Mouse (Mus musculus) embryonic facial prominence, embryonic 14.5 days (tissue): Measurements from ENCODE around the gene Gramd1a. TPM values are rescaled to one million over a fixed set of nuclear protein-coding genes. Genes with fewer than 3 reads are reported as not detected.

ENCODE experiments used
- ATAC-seq: fragments of 200-750 bp; cut with Nextera tagmentation; 2 replicates; pipeline ENCODE4 v1.8.0; 2017; ENCODE audit warnings: low read depth, moderate number of reproducible peaks, moderate TSS enrichment
- DNase-seq: peaks from one replicate; pipeline ENCODE4 v3.0.0-alpha.2; 2015; ENCODE audit warnings: low spot score
- H3K27ac ChIP-seq: fragments of 300-500 bp; sonication (generic); replicated peaks from 2 replicates; pipeline ENCODE4 v1.5.1; 2014; ENCODE audit warnings: low read depth, mild to moderate bottlenecking, low read length, moderate library complexity
- H3K27me3 ChIP-seq: fragments of 300-500 bp; sonication (generic); replicated peaks from 2 replicates; pipeline ENCODE4 v1.6.1; 2014; ENCODE audit warnings: low read length; ENCODE audit not compliant: control insufficient read depth, insufficient read depth
- H3K36me3 ChIP-seq: fragments of 300-500 bp; sonication (generic); 2 replicates; pipeline ENCODE4 v1.6.1; 2014; ENCODE audit warnings: low read length, mixed read lengths; ENCODE audit not compliant: control insufficient read depth, insufficient read depth
- H3K4me1 ChIP-seq: fragments of 300-500 bp; sonication (generic); 2 replicates; pipeline ENCODE4 v1.6.1; 2014; ENCODE audit warnings: antibody characterized with exemption, low read length; ENCODE audit not compliant: control insufficient read depth, insufficient read depth
- H3K4me2 ChIP-seq: fragments of 300-500 bp; sonication (generic); 2 replicates; pipeline ENCODE4 v1.6.1; 2014; ENCODE audit warnings: low read depth, mild to moderate bottlenecking, low read length, moderate library complexity, mixed read lengths
- H3K4me3 ChIP-seq: fragments of 300-500 bp; sonication (generic); 2 replicates; pipeline ENCODE4 v1.5.1; 2014; ENCODE audit warnings: low read depth, mild to moderate bottlenecking, low read length
- H3K9ac ChIP-seq: fragments of 300-500 bp; sonication (generic); 2 replicates; pipeline ENCODE4 v1.6.1; 2014; ENCODE audit warnings: low read depth, mild to moderate bottlenecking, low read length, moderate library complexity, mixed read lengths
- H3K9me3 ChIP-seq: fragments of 300-500 bp; sonication (generic); 2 replicates; pipeline ENCODE4 v1.6.1; 2016; ENCODE audit warnings: low read length; ENCODE audit not compliant: control insufficient read depth
- WGBS: fragments of 180-500 bp; shearing (Covaris S2); extraction: QIAGEN DNeasy Blood & Tissue Kit; methylation state at CpG from one replicate; pipeline ENCODE4 v1.1.7; 2014; 5-methylcytosine and 5-hydroxymethylcytosine counted together
- polyA plus RNA-seq: library from polyadenylated mRNA; unstranded; fragments of >200 nt; fragmentation: Nextera tagmentation; extraction: Ambion mirVana; gene quantifications from 2 replicates; pipeline ENCODE4 v1.2.1, GENCODE M21; 2014

The Gramd1a gene
- polyA plus RNA-seq, 1 experiment from 2014 or later, result 65.4 TPM

- no peak for DNase-seq
These were observed 25.5 kb downstream of the Gramd1a start for GRCm38 (mm10) chr7:31130197-31130596.

GRCm38 (mm10) chr7:31128157-31128705, 27.5 kb downstream of the Gramd1a start:
- peaks cover 51% of the 10 kb centered on the region for H3K36me3 ChIP-seq
- no peak for DNase-seq
- no peak overlapping the region for H3K9ac ChIP-seq
- no peaks in the 10 kb centered on the region for H3K4me1 ChIP-seq
- H3K4me2 ChIP-seq, result no peak overlapping the region
- whole genome bisulfite sequencing, result 61% methylated on average over 9 of the region's 9 CpGs
- H3K9me3 ChIP-seq, result no peaks in the 10 kb centered on the region
- ATAC-seq, result no peak
- no peak overlapping the region for H3K27ac ChIP-seq
- H3K4me3 ChIP-seq, result no peak overlapping the region
- H3K27me3 ChIP-seq, result no peaks in the 10 kb centered on the region

More at GRCm38 (mm10) chr7:31130197-31130596, 25.5 kb downstream of the Gramd1a start:
- Histone ChIP-seq H3K9ac (no peak overlapping the region), H3K27me3 (no peaks in the 10 kb centered on the region), H3K9me3 (no peaks in the 10 kb centered on the region), H3K4me2 (no peak overlapping the region), H3K27ac (no peak overlapping the region), H3K36me3 (peaks cover 70% of the 10 kb centered on the region), H3K4me3 (no peak overlapping the region), H3K4me1 (no peaks in the 10 kb centered on the region)
- 94% methylated on average over 7 of the region's 7 CpGs for WGBS
- no peak for ATAC-seq

GRCm38 (mm10) chr7:31126851-31127724, 28.6 kb downstream of the Gramd1a start, which contains the start of gene Scn1b:
Scn1b (minus strand) TSS chr7:31127003.
- no peaks in the 10 kb centered on the region for H3K4me1 ChIP-seq
- DNase-seq, result peak; percentile 53
- ATAC-seq, result peak; percentile 45
- H3K4me3 ChIP-seq, result peak within 1 kb of the TSS; percentile 64
- peak within 1 kb of the TSS; percentile 74 for H3K9ac ChIP-seq
- H3K27me3 ChIP-seq, result no peaks in the 10 kb centered on the region
- no peak within 1 kb of the TSS for H3K27ac ChIP-seq
- H3K9me3 ChIP-seq, result no peaks in the 10 kb centered on the region
- WGBS, result 5% methylated on average over 16 of the region's 60 CpGs
- H3K4me2 ChIP-seq, result peak within 1 kb of the TSS; percentile 99
- H3K36me3 ChIP-seq, result peaks cover 39% of the 10 kb centered on the region

- H3K4me2 ChIP-seq, result peak overlapping the region; percentile 99
- peaks cover 31% of the 10 kb centered on the region for H3K36me3 ChIP-seq
- H3K27me3 ChIP-seq, result no peaks in the 10 kb centered on the region
- no peaks in the 10 kb centered on the region for H3K4me1 ChIP-seq
- no peak for ATAC-seq
- no peaks in the 10 kb centered on the region for H3K9me3 ChIP-seq
- H3K9ac ChIP-seq, result peak overlapping the region; percentile 74
- under 1% methylated on average over 14 of the region's 53 CpGs for WGBS
- H3K4me3 ChIP-seq, result peak overlapping the region; percentile 64
- DNase-seq, result no peak
- H3K27ac ChIP-seq, result no peak overlapping the region
These were observed 29.4 kb downstream of the Gramd1a start for GRCm38 (mm10) chr7:31126211-31126751.

- Histone ChIP-seq H3K9me3 (no peaks in the 10 kb centered on the region), H3K4me3 (no peak overlapping the region), H3K36me3 (peaks cover 21% of the 10 kb centered on the region), H3K27me3 (no peaks in the 10 kb centered on the region), H3K4me1 (no peaks in the 10 kb centered on the region), H3K27ac (no peak overlapping the region), H3K9ac (no peak overlapping the region), H3K4me2 (peak overlapping the region; percentile 2; the same call in 1 of the 2 replicates)
- DNase-seq, result no peak
- WGBS, result 70% methylated on average over 13 of the region's 13 CpGs
- no peak for ATAC-seq
These were observed 30.6 kb downstream of the Gramd1a start for GRCm38 (mm10) chr7:31125116-31125515.

- Histone ChIP-seq H3K36me3 (peaks cover 14% of the 10 kb centered on the region), H3K4me3 (no peak overlapping the region), H3K27ac (no peak overlapping the region), H3K9ac (no peak overlapping the region), H3K4me2 (no peak overlapping the region), H3K27me3 (no peaks in the 10 kb centered on the region), H3K9me3 (no peaks in the 10 kb centered on the region), H3K4me1 (no peaks in the 10 kb centered on the region)
- DNase-seq (no peak), ATAC-seq (no peak)
- WGBS, result 81% methylated on average over 5 of the region's 5 CpGs
These were observed 31.3 kb downstream of the Gramd1a start for GRCm38 (mm10) chr7:31124381-31124780.

- Histone ChIP-seq H3K9me3 (no peaks in the 10 kb centered on the region), H3K27me3 (no peaks in the 10 kb centered on the region), H3K9ac (no peak overlapping the region), H3K4me3 (no peak overlapping the region), H3K4me2 (no peak overlapping the region), H3K36me3 (0 out of 2 replicates have a peak, but pooled peaks cover 7% of the 10 kb centered on the region), H3K27ac (no peak overlapping the region), H3K4me1 (no peaks in the 10 kb centered on the region)
- no peak for DNase-seq
- ATAC-seq, result no peak
- WGBS, result 85% methylated on average over 3 of the region's 3 CpGs
These were observed 32.0 kb downstream of the Gramd1a start for GRCm38 (mm10) chr7:31123697-31124096.

- WGBS, result 88% methylated on average over 16 of the region's 16 CpGs
- DNase-seq (no peak), ATAC-seq (no peak)
- Histone ChIP-seq H3K9me3 (no peaks in the 10 kb centered on the region), H3K27me3 (no peaks in the 10 kb centered on the region), H3K4me3 (no peak overlapping the region), H3K4me2 (no peak overlapping the region), H3K4me1 (no peaks in the 10 kb centered on the region), H3K27ac (no peak overlapping the region), H3K36me3 (no peaks in the 10 kb centered on the region), H3K9ac (no peak overlapping the region)
These were observed 32.8 kb downstream of the Gramd1a start for GRCm38 (mm10) chr7:31122641-31123631.
